Mouse (Mus musculus) adrenal gland (tissue): ENCODE results near the gene Dph5.

Experiments
- microRNA-seq, 2 experiments: library from miRNA; unstranded; fragments of <30 nt; microRNA quantifications; one replicate each; pipeline ENCODE4; 2019

The Dph5 gene

Small RNA genes within 50 kb of the gene (microRNA-seq; reads per million reads assigned to microRNA genes)
- 0 reads per million in 2 experiments for gene Mir669n
